Mouse (Mus musculus): ENCODE data around the gene 4931409K22Rik. TPM values are rescaled to one million over a fixed set of nuclear protein-coding genes. Genes with fewer than 3 reads are reported as not detected.
"Not testable (repeated sequence)": the region's sequence is repeated elsewhere in the genome, so short reads cannot be mapped to it uniquely, and the experiment has no call there.

Gene 4931409K22Rik
- polyA plus RNA-seq, 1 experiment from 2014 or later, result 0.16 TPM

- 27% methylated on average over 4 of the region's 4 CpGs for WGBS
- Histone ChIP-seq H3K4me3 (ENCODE audit: low read depth, low read length) (peak overlapping the region; percentile 67), H3K27me3 (ENCODE audit: control insufficient read depth, insufficient read depth, low read length) (no peaks in the 10 kb centered on the region), H3K9me3 (ENCODE audit: control insufficient read depth, low read length) (no peaks in the 10 kb centered on the region), H3K27ac (ENCODE audit: low read depth, low read length) (peak overlapping the region; percentile 78), H3K36me3 (ENCODE audit: control insufficient read depth, insufficient read depth, low read length) (peaks cover 18% of the 10 kb centered on the region), H3K9ac (replicated peaks; ENCODE audit: low read depth, low read length) (peak overlapping the region; percentile 87), H3K4me2 (ENCODE audit: low read depth, low read length) (peak overlapping the region; percentile 95), H3K4me1 (ENCODE audit: control insufficient read depth, insufficient read depth, low read length) (peaks cover 24% of the 10 kb centered on the region)
- peak; percentile 13; the same call in 1 of the 2 replicates for ATAC-seq (ENCODE audit: low read depth)
Measured at GRCm38 (mm10) chr5:24587200-24587577, 30.6 kb upstream of the 4931409K22Rik start.

- peak; percentile 92 for ATAC-seq (ENCODE audit: low read depth)
- Histone ChIP-seq H3K9me3 (ENCODE audit: control insufficient read depth, low read length) (no peaks in the 10 kb centered on the region), H3K27me3 (ENCODE audit: control insufficient read depth, insufficient read depth, low read length) (no peaks in the 10 kb centered on the region), H3K4me2 (ENCODE audit: low read depth, low read length) (peak within 1 kb of the TSS; percentile 95), H3K36me3 (ENCODE audit: control insufficient read depth, insufficient read depth, low read length) (peaks cover 14% of the 10 kb centered on the region), H3K4me1 (ENCODE audit: control insufficient read depth, insufficient read depth, low read length) (peaks cover 20% of the 10 kb centered on the region), H3K27ac (ENCODE audit: low read depth, low read length) (peak within 1 kb of the TSS; percentile 78), H3K4me3 (ENCODE audit: low read depth, low read length) (peak within 1 kb of the TSS; percentile 67), H3K9ac (replicated peaks; ENCODE audit: low read depth, low read length) (peak within 1 kb of the TSS; percentile 87)
- WGBS, result under 1% methylated on average over 43 of the region's 43 CpGs
Measured at GRCm38 (mm10) chr5:24586547-24587199, 30.1 kb upstream of the 4931409K22Rik start, which contains the start of gene Chpf2. TSS of gene Chpf2 (plus strand) at chr5:24586741.

- peak; percentile 29 for ATAC-seq (ENCODE audit: low read depth)
- Histone ChIP-seq H3K36me3 (ENCODE audit: control insufficient read depth, insufficient read depth, low read length) (peaks cover 8% of the 10 kb centered on the region), H3K27ac (ENCODE audit: low read depth, low read length) (peak overlapping the region; percentile 53; the same call in 1 of the 2 replicates), H3K9ac (replicated peaks; ENCODE audit: low read depth, low read length) (peak overlapping the region; percentile 87), H3K4me3 (ENCODE audit: low read depth, low read length) (peak overlapping the region; percentile 67), H3K27me3 (ENCODE audit: control insufficient read depth, insufficient read depth, low read length) (no peaks in the 10 kb centered on the region), H3K4me1 (ENCODE audit: control insufficient read depth, insufficient read depth, low read length) (peaks cover 15% of the 10 kb centered on the region), H3K4me2 (ENCODE audit: low read depth, low read length) (peak overlapping the region; percentile 95), H3K9me3 (ENCODE audit: control insufficient read depth, low read length) (no peaks in the 10 kb centered on the region)
- 11% methylated on average over 8 of the region's 8 CpGs for WGBS
Measured at GRCm38 (mm10) chr5:24586106-24586505, 29.5 kb upstream of the 4931409K22Rik start.

- Histone ChIP-seq H3K36me3 (ENCODE audit: control insufficient read depth, insufficient read depth, low read length) (peaks cover 6% of the 10 kb centered on the region; the same call in 1 of the 2 replicates), H3K4me3 (ENCODE audit: low read depth, low read length) (peak overlapping the region; percentile 72), H3K27ac (ENCODE audit: low read depth, low read length) (no peak overlapping the region), H3K4me1 (ENCODE audit: control insufficient read depth, insufficient read depth, low read length) (peaks cover 6% of the 10 kb centered on the region; the same call in 1 of the 2 replicates), H3K4me2 (ENCODE audit: low read depth, low read length) (peak overlapping the region; percentile 45), H3K9me3 (ENCODE audit: control insufficient read depth, low read length) (no peaks in the 10 kb centered on the region), H3K27me3 (ENCODE audit: control insufficient read depth, insufficient read depth, low read length) (no peaks in the 10 kb centered on the region), H3K9ac (replicated peaks; ENCODE audit: low read depth, low read length) (no peak overlapping the region)
- ATAC-seq (ENCODE audit: low read depth), result no peak
- 73% methylated on average over 6 of the region's 6 CpGs for WGBS
Measured at GRCm38 (mm10) chr5:24578109-24578963, 21.7 kb upstream of the 4931409K22Rik start.

GRCm38 (mm10) chr5:24577183-24577929, 20.7 kb upstream of the 4931409K22Rik start, which contains the start of gene Abcf2:
TSS of gene Abcf2 (minus strand) at chr5:24577467.
- Histone ChIP-seq H3K4me1 (ENCODE audit: control insufficient read depth, insufficient read depth, low read length) (peaks cover 6% of the 10 kb centered on the region; the same call in 1 of the 2 replicates), H3K36me3 (ENCODE audit: control insufficient read depth, insufficient read depth, low read length) (peaks cover 11% of the 10 kb centered on the region; the same call in 1 of the 2 replicates), H3K9ac (replicated peaks; ENCODE audit: low read depth, low read length) (peak within 1 kb of the TSS; percentile 66), H3K9me3 (ENCODE audit: control insufficient read depth, low read length) (no peaks in the 10 kb centered on the region), H3K4me3 (ENCODE audit: low read depth, low read length) (peak within 1 kb of the TSS; percentile 72), H3K27me3 (ENCODE audit: control insufficient read depth, insufficient read depth, low read length) (no peaks in the 10 kb centered on the region), H3K4me2 (ENCODE audit: low read depth, low read length) (peak within 1 kb of the TSS; percentile 85), H3K27ac (ENCODE audit: low read depth, low read length) (peak within 1 kb of the TSS; percentile 79)
- peak; percentile 96 for ATAC-seq (ENCODE audit: low read depth)
- under 1% methylated on average over 48 of the region's 48 CpGs for WGBS

- Histone ChIP-seq H3K4me1 (ENCODE audit: control insufficient read depth, insufficient read depth, low read length) (peaks cover 6% of the 10 kb centered on the region; the same call in 1 of the 2 replicates), H3K4me2 (ENCODE audit: low read depth, low read length) (peak overlapping the region; percentile 85), H3K9me3 (ENCODE audit: control insufficient read depth, low read length) (no peaks in the 10 kb centered on the region), H3K4me3 (ENCODE audit: low read depth, low read length) (peak overlapping the region; percentile 72), H3K27ac (ENCODE audit: low read depth, low read length) (peak overlapping the region; percentile 79), H3K27me3 (ENCODE audit: control insufficient read depth, insufficient read depth, low read length) (no peaks in the 10 kb centered on the region), H3K9ac (replicated peaks; ENCODE audit: low read depth, low read length) (peak overlapping the region; percentile 66), H3K36me3 (ENCODE audit: control insufficient read depth, insufficient read depth, low read length) (peaks cover 15% of the 10 kb centered on the region; the same call in 1 of the 2 replicates)
- under 1% methylated on average over 32 of the region's 32 CpGs for WGBS
- ATAC-seq (ENCODE audit: low read depth), result peak; percentile 36
Measured at GRCm38 (mm10) chr5:24576801-24577182, 20.2 kb upstream of the 4931409K22Rik start.

- Histone ChIP-seq H3K36me3 (ENCODE audit: control insufficient read depth, insufficient read depth, low read length) (peaks cover 18% of the 10 kb centered on the region; the same call in 1 of the 2 replicates), H3K4me3 (ENCODE audit: low read depth, low read length) (0 out of 2 replicates have a peak overlapping the region, but pooled peaks have one; percentile 72), H3K9ac (replicated peaks; ENCODE audit: low read depth, low read length) (no peak overlapping the region), H3K4me2 (ENCODE audit: low read depth, low read length) (peak overlapping the region; percentile 85), H3K27ac (ENCODE audit: low read depth, low read length) (no peak overlapping the region), H3K4me1 (ENCODE audit: control insufficient read depth, insufficient read depth, low read length) (peaks cover 6% of the 10 kb centered on the region; the same call in 1 of the 2 replicates), H3K27me3 (ENCODE audit: control insufficient read depth, insufficient read depth, low read length) (no peaks in the 10 kb centered on the region), H3K9me3 (ENCODE audit: control insufficient read depth, low read length) (no peaks in the 10 kb centered on the region)
- no peak for ATAC-seq (ENCODE audit: low read depth)
- 97% methylated on average over 1 of the region's 1 CpGs for WGBS
Measured at GRCm38 (mm10) chr5:24575948-24576347, 19.3 kb upstream of the 4931409K22Rik start.

GRCm38 (mm10) chr5:24555335-24555734, 1.3 kb downstream of the 4931409K22Rik start:
- WGBS, result 94% methylated on average over 7 of the region's 7 CpGs
- not testable (repeated sequence) for H3K4me3 ChIP-seq (ENCODE audit: low read depth, low read length); H3K36me3 ChIP-seq (ENCODE audit: control insufficient read depth, insufficient read depth, low read length); ATAC-seq (ENCODE audit: low read depth); H3K27ac ChIP-seq (ENCODE audit: low read depth, low read length); H3K9me3 ChIP-seq (ENCODE audit: control insufficient read depth, low read length); H3K9ac ChIP-seq (replicated peaks; ENCODE audit: low read depth, low read length); H3K27me3 ChIP-seq (ENCODE audit: control insufficient read depth, insufficient read depth, low read length); H3K4me2 ChIP-seq (ENCODE audit: low read depth, low read length)
- H3K4me1 ChIP-seq (ENCODE audit: control insufficient read depth, insufficient read depth, low read length), result peaks cover 10% of the 10 kb centered on the region; the same call in 1 of the 2 replicates
